Mouse (Mus musculus): ENCODE results near the gene Ndufa3.

Gene Ndufa3

GRCm38 (mm10) chr7:3611006-3611405 is 6.2 kb upstream of the Ndufa3 start:
- no peak for DNase-seq

DNA sequence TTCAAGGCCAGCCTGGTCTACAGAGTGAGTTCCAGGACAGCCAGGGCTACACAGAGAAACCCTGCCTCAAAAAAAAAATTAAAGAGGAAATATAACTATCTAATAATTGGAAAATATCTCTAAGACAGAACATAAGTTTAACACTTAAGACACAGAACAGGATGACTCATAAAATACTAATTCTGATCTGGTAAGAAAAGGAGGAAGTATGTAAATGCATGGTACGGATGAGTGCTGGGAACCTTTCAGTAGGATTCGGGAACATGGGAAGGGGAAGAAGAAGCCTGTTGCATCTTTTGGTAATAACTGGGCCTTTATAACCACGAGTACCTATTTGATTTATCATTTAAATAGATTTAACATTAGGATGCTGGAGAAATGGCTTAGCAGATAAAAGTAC is 3.2 kb upstream of the Ndufa3 start:
- no peak for DNase-seq

DNA sequence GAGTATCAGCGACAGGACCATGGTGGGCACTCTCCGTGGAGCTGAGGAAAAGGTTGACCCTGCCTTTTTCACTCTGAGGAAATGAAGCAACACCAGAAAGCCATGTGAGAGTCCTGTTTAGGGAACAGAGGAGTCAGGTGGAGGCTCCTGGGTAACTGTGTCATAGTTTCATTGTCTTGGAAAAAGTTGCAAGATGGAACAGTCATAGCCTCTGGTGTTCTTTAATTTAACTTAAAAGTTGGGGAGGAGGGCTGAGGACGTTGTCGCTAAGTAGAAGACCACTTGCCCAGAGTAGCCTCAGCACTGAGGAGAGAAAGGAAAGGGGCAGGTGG is 1.1 kb upstream of the Ndufa3 start, which contains the start of gene Oscar:
Gene Oscar (minus strand): TSS at position 101 of the 332 bp plus-strand sequence.
- no peak for DNase-seq

- no peak for DNase-seq
Observed at GRCm38 (mm10) chr7:3616389-3617241, 558 bp upstream of the Ndufa3 start.

GRCm38 (mm10) chr7:3629030-3629429 is 11.9 kb downstream of the Ndufa3 start:
- DNase-seq, result no peak

- DNase-seq, result peak; percentile 91 to 93
Observed at GRCm38 (mm10) chr7:3629543-3630477, 12.6 kb downstream of the Ndufa3 start, which contains the start of the genes Tfpt and Prpf31. Gene Tfpt (minus strand): TSS chr7:3629929. Gene Prpf31 (plus strand): TSS chr7:3629985.

DNA sequence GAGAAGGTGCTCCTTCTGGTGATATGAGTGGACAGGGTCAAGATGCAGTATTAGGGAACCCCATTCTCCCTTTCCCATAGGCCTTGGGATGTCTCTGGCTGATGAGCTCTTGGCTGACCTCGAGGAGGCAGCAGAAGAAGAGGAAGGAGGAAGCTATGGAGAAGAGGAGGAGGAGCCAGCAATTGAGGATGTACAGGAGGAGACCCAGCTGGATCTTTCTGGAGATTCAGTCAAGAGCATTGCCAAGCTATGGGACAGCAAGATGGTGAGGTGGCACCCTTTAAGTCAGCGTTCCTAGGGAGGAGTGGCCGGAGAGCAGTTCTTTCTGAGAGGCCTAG is 13.3 kb downstream of the Ndufa3 start:
- DNase-seq, result no peak

GRCm38 (mm10) chr7:3643412-3643811 is 26.2 kb downstream of the Ndufa3 start:
- DNase-seq, result no peak

DNA sequence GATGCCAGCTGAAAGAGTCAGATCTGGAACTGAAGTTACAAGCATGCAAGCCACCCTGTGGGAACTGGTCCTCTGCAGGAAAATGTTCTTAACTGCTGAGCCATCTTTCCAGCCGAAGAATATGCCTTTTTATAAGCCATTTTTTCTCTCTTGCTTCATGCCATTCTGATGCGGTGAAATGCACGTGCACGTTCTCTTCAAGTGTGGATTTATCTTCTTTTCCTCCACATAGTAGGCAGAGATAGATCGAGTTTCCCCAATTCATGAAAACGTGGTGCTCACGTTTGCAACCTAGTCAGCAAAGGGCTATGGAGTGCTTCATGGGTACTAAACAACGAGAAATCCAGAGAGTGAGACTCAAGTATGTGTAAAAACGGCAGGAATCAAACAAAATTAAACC is 26.7 kb downstream of the Ndufa3 start:
- DNase-seq, result no peak

DNA sequence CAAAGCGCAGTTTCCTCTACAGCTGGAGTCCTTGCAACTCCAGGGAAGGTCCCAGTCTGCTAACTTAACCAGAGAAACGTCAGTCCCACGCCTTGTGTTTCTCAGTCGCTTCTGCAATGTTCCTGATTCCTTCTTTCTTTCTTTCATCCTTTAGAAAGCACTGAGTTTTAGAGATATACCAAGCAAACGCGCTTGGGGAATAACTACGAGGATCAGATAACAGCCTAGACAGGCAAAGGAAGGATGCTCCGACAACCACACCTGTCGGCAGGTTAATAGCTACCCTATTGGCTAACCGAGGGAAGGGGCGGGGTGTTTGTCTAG is 27.1 kb downstream of the Ndufa3 start:
- peak in 1 of 2 experiments; percentile 96 for DNase-seq

DNA sequence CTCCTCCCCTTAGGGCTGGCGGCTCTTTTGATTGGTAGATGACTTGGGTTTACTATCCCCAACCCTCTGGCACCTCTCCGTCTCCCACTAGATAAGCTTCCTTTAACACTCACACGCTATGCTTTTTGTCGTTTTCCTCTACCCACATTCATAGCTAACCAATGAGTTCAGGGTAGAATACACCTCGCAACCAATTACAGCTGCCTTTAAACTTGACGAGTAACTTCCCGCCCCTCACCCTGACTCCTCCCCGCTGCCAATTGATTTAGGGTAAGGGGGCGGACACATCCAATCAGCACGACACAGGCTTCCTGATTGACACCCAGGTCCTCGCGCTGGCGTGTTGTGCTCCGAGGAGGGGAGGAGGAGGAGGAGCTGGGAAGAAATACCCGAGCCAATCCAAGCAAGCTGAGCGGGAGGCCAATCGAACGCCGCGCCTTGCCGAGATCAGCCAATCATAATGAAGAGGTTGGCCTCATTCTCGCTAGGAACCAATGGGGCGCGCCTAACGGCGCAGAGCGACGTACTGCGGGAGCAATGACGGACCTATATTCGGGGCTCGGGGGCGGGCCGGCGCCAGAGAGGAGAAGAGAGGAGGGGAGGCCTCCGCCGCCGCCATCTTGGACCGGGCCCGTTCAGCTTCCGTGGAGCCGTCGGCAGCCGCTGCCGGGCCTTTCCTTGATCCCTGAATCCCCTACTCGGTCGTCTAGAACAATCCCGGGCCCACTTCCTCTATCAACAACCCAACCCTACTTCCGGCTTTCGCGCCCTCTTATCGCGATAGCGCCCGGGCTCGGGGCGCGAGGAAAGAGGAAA is 27.7 kb downstream of the Ndufa3 start, which contains the start of gene Cnot3:
Gene Cnot3 (plus strand): TSS at position 597 of the 816 bp plus-strand sequence.
- DNase-seq, result peak; percentile 95 to 96

DNA sequence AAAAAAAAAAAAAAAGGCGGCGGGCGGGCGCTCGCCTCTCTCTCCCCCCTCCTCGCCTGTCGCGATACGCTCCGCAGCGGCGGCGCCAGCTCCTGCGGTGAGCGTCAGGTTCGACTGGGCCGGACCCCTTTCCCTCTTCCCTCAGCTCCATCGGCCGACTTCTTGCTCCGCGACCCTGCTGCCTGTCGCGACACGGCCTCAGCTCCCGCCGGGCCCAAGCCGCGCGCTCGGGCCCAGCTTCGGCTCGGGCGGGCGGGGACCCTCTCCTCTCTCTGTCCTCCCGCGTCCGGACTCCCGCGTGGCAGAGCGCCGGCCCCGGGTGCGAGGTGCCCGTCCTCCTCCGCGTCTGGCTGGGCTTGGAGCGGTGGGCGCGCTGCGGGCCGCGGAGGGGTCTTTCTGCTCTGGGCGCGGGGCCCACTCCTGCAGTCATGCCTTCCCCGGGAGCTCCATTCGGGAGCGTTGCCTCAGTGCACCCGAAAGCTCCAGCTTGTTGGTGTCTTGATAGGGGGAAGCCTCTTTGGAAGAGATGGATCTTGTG is 28.4 kb downstream of the Ndufa3 start:
- DNase-seq, result no peak

- DNase-seq, result no peak
Observed at GRCm38 (mm10) chr7:3646188-3646587, 29.0 kb downstream of the Ndufa3 start.

- DNase-seq, result no peak
Observed at GRCm38 (mm10) chr7:3646641-3647040, 29.5 kb downstream of the Ndufa3 start.

- DNase-seq, result no peak
Observed at GRCm38 (mm10) chr7:3656966-3657365, 39.8 kb downstream of the Ndufa3 start.

DNA sequence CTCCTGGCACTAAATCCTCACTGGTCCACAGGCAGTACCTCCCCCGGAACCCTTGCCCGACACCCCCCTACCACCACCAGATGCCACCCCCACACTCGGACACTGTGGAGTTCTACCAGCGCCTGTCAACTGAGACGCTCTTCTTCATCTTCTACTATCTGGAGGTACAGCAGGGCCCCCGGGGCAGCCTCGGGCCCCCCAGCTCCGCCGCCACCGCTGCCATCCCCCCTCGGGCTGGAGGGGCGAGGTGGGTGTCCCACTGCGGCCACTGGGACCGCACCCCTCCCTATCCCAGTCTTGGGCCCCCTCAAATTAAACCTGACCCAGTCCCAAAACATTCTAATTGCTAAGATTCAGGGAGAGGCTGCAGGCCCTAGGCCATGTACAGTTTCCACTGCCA is 41.4 kb downstream of the Ndufa3 start:
- DNase-seq, result no peak

GRCm38 (mm10) chr7:3664524-3665214 is 47.5 kb downstream of the Ndufa3 start:
- DNase-seq, result no peak

- peak; percentile 90 to 93 for DNase-seq
Observed at GRCm38 (mm10) chr7:3665215-3666114, 48.3 kb downstream of the Ndufa3 start, which contains the start of gene Leng1. Gene Leng1 (minus strand): TSS chr7:3665840.

GRCm38 (mm10) chr7:3666921-3667391 is 49.8 kb downstream of the Ndufa3 start:
- DNase-seq, result no peak

Data from B cell, adult 2 months (primary cell).